Mouse (Mus musculus) intestine, embryonic 14.5 days (tissue): ENCODE measurements around the gene Vamp3. TPM values are rescaled to one million over a fixed set of nuclear protein-coding genes. Genes with fewer than 3 reads are reported as not detected.

Experiments used
- ATAC-seq: fragments of 200-750 bp; cut with Nextera tagmentation; replicated peaks from 2 replicates; pipeline ENCODE4 v1.8.0; 2017; ENCODE audit warnings: low read depth, moderate number of reproducible peaks, moderate TSS enrichment, moderate library complexity; ENCODE audit not compliant: low FRiP score, low TSS enrichment
- DNase-seq: peaks from one replicate; pipeline ENCODE4 v3.0.0-alpha.2; 2018; ENCODE audit warnings: low spot score
- H3K27ac ChIP-seq: fragments of 300-500 bp; sonication (generic); 2 replicates; pipeline ENCODE4 v1.5.1; 2014; ENCODE audit warnings: low read depth, mild to moderate bottlenecking, control low read depth
- H3K27me3 ChIP-seq: fragments of 300-500 bp; sonication (generic); replicated peaks from 2 replicates; pipeline ENCODE4 v1.6.1; 2014; ENCODE audit warnings: low read length, control low read depth; ENCODE audit not compliant: control insufficient read depth, insufficient read depth
- H3K36me3 ChIP-seq: fragments of 300-500 bp; sonication (generic); 2 replicates; pipeline ENCODE4 v1.6.1; 2014; ENCODE audit warnings: low read length, control low read depth; ENCODE audit not compliant: control insufficient read depth, insufficient read depth
- H3K4me1 ChIP-seq: fragments of 300-500 bp; sonication (generic); replicated peaks from 2 replicates; pipeline ENCODE4 v1.6.1; 2014; ENCODE audit warnings: low read length, control low read depth, mixed read lengths; ENCODE audit not compliant: control insufficient read depth, insufficient read depth
- H3K4me2 ChIP-seq: fragments of 300-500 bp; sonication (generic); 2 replicates; pipeline ENCODE4 v1.6.1; 2014; ENCODE audit warnings: low read length
- H3K4me3 ChIP-seq: fragments of 300-500 bp; sonication (generic); 2 replicates; pipeline ENCODE4 v1.5.1; 2014; ENCODE audit warnings: low read depth, low read length, control low read depth, mixed read lengths
- H3K9ac ChIP-seq: fragments of 300-500 bp; sonication (generic); 2 replicates; pipeline ENCODE4 v1.6.1; 2014; ENCODE audit warnings: mild to moderate bottlenecking, low read length
- H3K9me3 ChIP-seq: fragments of 300-500 bp; sonication (generic); 2 replicates; pipeline ENCODE4 v1.6.1; 2016; ENCODE audit warnings: low read length, control low read depth; ENCODE audit not compliant: control insufficient read depth
- WGBS: fragments of 180-500 bp; shearing (Covaris S2); extraction: QIAGEN DNeasy Blood & Tissue Kit; methylation state at CpG from one replicate; pipeline ENCODE4 v1.1.7; 2014; 5-methylcytosine and 5-hydroxymethylcytosine counted together
- polyA plus RNA-seq: library from polyadenylated mRNA; unstranded; fragments of >200 nt; fragmentation: Nextera tagmentation; extraction: Ambion mirVana; gene quantifications from 2 replicates; pipeline ENCODE4 v1.2.1, GENCODE M21; 2014

The Vamp3 gene
- polyA plus RNA-seq, 1 experiment from 2014 or later, result 71.5 TPM

- H3K4me3 ChIP-seq, result no peak overlapping the region
- DNase-seq, result no peak
- H3K36me3 ChIP-seq, result no peaks in the 10 kb centered on the region; the same call in 1 of the 2 replicates
- no peak overlapping the region for H3K9ac ChIP-seq
- no peaks in the 10 kb centered on the region for H3K27me3 ChIP-seq
- no peak overlapping the region for H3K27ac ChIP-seq
- H3K9me3 ChIP-seq, result no peaks in the 10 kb centered on the region
- H3K4me2 ChIP-seq, result no peak overlapping the region
- no peak for ATAC-seq
- 75% methylated on average over 4 of the region's 4 CpGs for WGBS
- H3K4me1 ChIP-seq, result no peaks in the 10 kb centered on the region
These were observed 11.0 kb upstream of the Vamp3 start for GRCm38 (mm10) chr4:151068751-151069150.

- no peak for DNase-seq
- Histone ChIP-seq H3K27me3 (no peaks in the 10 kb centered on the region), H3K4me1 (no peaks in the 10 kb centered on the region), H3K9me3 (peaks cover 10% of the 10 kb centered on the region; the same call in 1 of the 2 replicates), H3K36me3 (no peaks in the 10 kb centered on the region; the same call in 1 of the 2 replicates), H3K4me3 (no peak overlapping the region), H3K9ac (no peak overlapping the region), H3K27ac (no peak overlapping the region), H3K4me2 (no peak overlapping the region)
- no peak for ATAC-seq
- 98% methylated on average over 4 of the region's 4 CpGs for WGBS
These were observed 1.8 kb upstream of the Vamp3 start for GRCm38 (mm10) chr4:151059566-151059965.

- no peak for DNase-seq
These were observed 871 bp upstream of the Vamp3 start for GRCm38 (mm10) chr4:151058634-151059033.

GRCm38 (mm10) chr4:151051162-151051561 lies 6.6 kb downstream of the Vamp3 start:
- Histone ChIP-seq H3K27me3 (no peaks in the 10 kb centered on the region), H3K4me3 (no peak overlapping the region), H3K9ac (no peak overlapping the region), H3K9me3 (no peaks in the 10 kb centered on the region), H3K36me3 (peaks cover 58% of the 10 kb centered on the region), H3K27ac (no peak overlapping the region), H3K4me1 (no peaks in the 10 kb centered on the region), H3K4me2 (no peak overlapping the region)
- no peak for DNase-seq
- 92% methylated on average over 1 of the region's 1 CpGs for WGBS
- no peak for ATAC-seq

More at GRCm38 (mm10) chr4:151058634-151059033, 871 bp upstream of the Vamp3 start:
- H3K9me3 ChIP-seq, result peaks cover 10% of the 10 kb centered on the region; the same call in 1 of the 2 replicates
- H3K4me1 ChIP-seq, result no peaks in the 10 kb centered on the region
- 79% methylated on average over 4 of the region's 4 CpGs for WGBS
- peaks cover 7% of the 10 kb centered on the region for H3K36me3 ChIP-seq
- no peaks in the 10 kb centered on the region for H3K27me3 ChIP-seq
- peak overlapping the region; percentile 51 for H3K4me2 ChIP-seq
- H3K27ac ChIP-seq, result no peak overlapping the region
- H3K9ac ChIP-seq, result no peak overlapping the region
- no peak for ATAC-seq
- peak overlapping the region; percentile 88; the same call in 1 of the 2 replicates for H3K4me3 ChIP-seq

GRCm38 (mm10) chr4:151046524-151046923 lies 11.2 kb downstream of the Vamp3 start:
- Histone ChIP-seq H3K4me3 (no peak overlapping the region), H3K4me2 (no peak overlapping the region), H3K9me3 (no peaks in the 10 kb centered on the region), H3K4me1 (peaks cover 3% of the 10 kb centered on the region; the same call in 1 of the 2 replicates), H3K36me3 (peaks cover 35% of the 10 kb centered on the region), H3K27me3 (no peaks in the 10 kb centered on the region), H3K27ac (no peak overlapping the region), H3K9ac (no peak overlapping the region)
- DNase-seq (no peak), ATAC-seq (no peak)
- WGBS, result 86% methylated on average over 3 of the region's 3 CpGs

GRCm38 (mm10) chr4:151044944-151045570 lies 12.7 kb downstream of the Vamp3 start:
- ATAC-seq, result no peak
- WGBS, result 3% methylated on average over 21 of the region's 21 CpGs
- no peaks in the 10 kb centered on the region for H3K27me3 ChIP-seq
- peaks cover 3% of the 10 kb centered on the region; the same call in 1 of the 2 replicates for H3K4me1 ChIP-seq
- peaks cover 27% of the 10 kb centered on the region for H3K36me3 ChIP-seq
- peak overlapping the region; percentile 58 for H3K4me3 ChIP-seq
- H3K4me2 ChIP-seq, result peak overlapping the region; percentile 98
- H3K27ac ChIP-seq, result no peak overlapping the region
- peak overlapping the region; percentile 27 for H3K9ac ChIP-seq
- DNase-seq, result no peak
- no peaks in the 10 kb centered on the region for H3K9me3 ChIP-seq

- Histone ChIP-seq H3K36me3 (peaks cover 19% of the 10 kb centered on the region), H3K9ac (peak within 1 kb of the TSS; percentile 60), H3K4me1 (peaks cover 3% of the 10 kb centered on the region; the same call in 1 of the 2 replicates), H3K27ac (no peak within 1 kb of the TSS; the same call in 1 of the 2 replicates), H3K27me3 (no peaks in the 10 kb centered on the region), H3K4me3 (peak within 1 kb of the TSS; percentile 58), H3K4me2 (peak within 1 kb of the TSS; percentile 98), H3K9me3 (no peaks in the 10 kb centered on the region)
- ATAC-seq (peak; percentile 98), DNase-seq (peak; percentile 97)
- WGBS, result under 1% methylated on average over 72 of the region's 79 CpGs
These were observed 13.5 kb downstream of the Vamp3 start, which contains the start of gene Per3 for GRCm38 (mm10) chr4:151044037-151044943. TSS of gene Per3 (minus strand) at chr4:151044665.

- H3K9ac ChIP-seq, result peak overlapping the region; percentile 60; the same call in 1 of the 2 replicates
- H3K4me3 ChIP-seq, result peak overlapping the region; percentile 58; the same call in 1 of the 2 replicates
- H3K27ac ChIP-seq, result no peak overlapping the region
- no peaks in the 10 kb centered on the region for H3K9me3 ChIP-seq
- peaks cover 9% of the 10 kb centered on the region for H3K36me3 ChIP-seq
- no peak for ATAC-seq
- H3K27me3 ChIP-seq, result no peaks in the 10 kb centered on the region
- H3K4me2 ChIP-seq, result peak overlapping the region; percentile 98
- DNase-seq, result no peak
- 47% methylated on average over 5 of the region's 5 CpGs for WGBS
- H3K4me1 ChIP-seq, result peaks cover 3% of the 10 kb centered on the region; the same call in 1 of the 2 replicates
These were observed 14.5 kb downstream of the Vamp3 start for GRCm38 (mm10) chr4:151043281-151043680.
